Mouse (Mus musculus) CH12.LX (cell line): ENCODE results near the gene Lamtor2.

Source experiments
- BHLHE40 ChIP-seq: IDR thresholded peaks from 2 replicates; pipeline ENCODE4 v1.6.1; 2011; ENCODE audit warnings: mild to moderate bottlenecking, low read depth, low read length, improper control_type of control experiment
- CTCF ChIP-seq, 2 experiments: IDR thresholded peaks in 1 of 2; conservative IDR thresholded peaks in 1 of 2; 2 replicates each; pipeline ENCODE4 v1.5.1; 2011 to 2012; ENCODE audit warnings: low read depth in 2 of 2, low read length in 2 of 2, improper control_type of control experiment in 1 of 2, inconsistent platforms in 1 of 2, mild to moderate bottlenecking in 1 of 2, moderate library complexity in 1 of 2
- EP300 ChIP-seq: IDR thresholded peaks from 2 replicates; pipeline ENCODE4 v1.6.1; 2011; ENCODE audit warnings: low read length, improper control_type of control experiment
- MAX ChIP-seq: IDR thresholded peaks from 2 replicates; pipeline ENCODE4 v1.6.1; 2011; ENCODE audit warnings: low read length, improper control_type of control experiment
- POLR2A ChIP-seq: IDR thresholded peaks from 2 replicates; pipeline ENCODE4 v1.6.1; 2011; ENCODE audit warnings: low read depth, mild to moderate bottlenecking, improper control_type of control experiment, low read length
- POLR2AphosphoS2 ChIP-seq: IDR thresholded peaks from 2 replicates; pipeline ENCODE4 v1.6.1; 2011; ENCODE audit warnings: low read depth, low read length, improper control_type of control experiment
- TCF12 ChIP-seq: IDR thresholded peaks from 2 replicates; pipeline ENCODE4 v1.6.1; 2014; ENCODE audit warnings: low read depth, mild to moderate bottlenecking, inconsistent platforms, low read length, improper control_type of control experiment
- USF1 ChIP-seq: IDR thresholded peaks from 2 replicates; pipeline ENCODE4 v1.6.1; 2014; ENCODE audit warnings: low read depth, mild to moderate bottlenecking, inconsistent platforms, low read length, improper control_type of control experiment
- ZMIZ1 ChIP-seq: IDR thresholded peaks from 2 replicates; pipeline ENCODE4 v1.6.1; 2012; ENCODE audit warnings: low read depth, mild to moderate bottlenecking, inconsistent platforms, low read length, improper control_type of control experiment

GRCm38 (mm10) chr3:88512896-88513545, 39.9 kb downstream of the Lamtor2 start:
- TF ChIP-seq BHLHE40 (no peak), USF1 (no peak), CTCF (conservative IDR thresholded peaks at IDR 0.05 in 1 of 2, IDR thresholded peaks at IDR 0.05 in 1 of 2; ENCODE audit: low read depth in 2 of 2, low read length in 2 of 2) (no peak), POLR2A (no peak), TCF12 (no peak), MAX (no peak), POLR2AphosphoS2 (no peak), EP300 (no peak), ZMIZ1 (no peak)
